Mouse (Mus musculus): ENCODE results near the gene Ush2a. TPM values are rescaled to one million over a fixed set of nuclear protein-coding genes. Genes with fewer than 3 reads are reported as not detected.

The Ush2a gene
- polyA plus RNA-seq, 1 experiment from 2014 or later, result 0.04 TPM

DNA sequence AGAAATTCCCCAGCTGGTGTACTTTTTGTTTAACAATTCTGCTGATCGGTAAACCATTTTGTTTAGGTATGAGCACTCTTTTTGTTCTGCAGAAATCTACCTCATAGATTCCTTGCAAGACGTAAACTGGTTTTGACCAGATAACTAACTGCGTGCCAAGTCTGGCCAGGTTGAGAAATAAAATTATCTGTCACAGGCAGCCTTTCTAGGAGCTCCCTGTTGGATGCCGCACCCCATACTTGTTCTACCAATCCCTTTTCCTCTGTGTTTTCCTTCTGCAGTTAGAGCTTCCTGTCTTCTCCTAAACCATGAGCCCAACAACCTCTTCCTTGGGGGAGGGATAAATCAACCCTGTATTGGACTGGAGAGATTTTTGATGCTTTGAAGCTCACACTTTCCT is 145.4 kb downstream of the Ush2a start:
- Histone ChIP-seq H3K9ac (no peak overlapping the region), H3K27me3 (no peaks in the 10 kb centered on the region; the same call in 1 of the 2 replicates), H3K4me3 (no peak overlapping the region), H3K36me3 (no peaks in the 10 kb centered on the region), H3K27ac (no peak overlapping the region), H3K4me1 (no peaks in the 10 kb centered on the region), H3K4me2 (replicated peaks) (no peak overlapping the region), H3K9me3 (no peaks in the 10 kb centered on the region)
- WGBS, result 89% methylated on average over 4 of the region's 4 CpGs
- no peak for ATAC-seq (ENCODE audit: low FRiP score, low read depth)

DNA sequence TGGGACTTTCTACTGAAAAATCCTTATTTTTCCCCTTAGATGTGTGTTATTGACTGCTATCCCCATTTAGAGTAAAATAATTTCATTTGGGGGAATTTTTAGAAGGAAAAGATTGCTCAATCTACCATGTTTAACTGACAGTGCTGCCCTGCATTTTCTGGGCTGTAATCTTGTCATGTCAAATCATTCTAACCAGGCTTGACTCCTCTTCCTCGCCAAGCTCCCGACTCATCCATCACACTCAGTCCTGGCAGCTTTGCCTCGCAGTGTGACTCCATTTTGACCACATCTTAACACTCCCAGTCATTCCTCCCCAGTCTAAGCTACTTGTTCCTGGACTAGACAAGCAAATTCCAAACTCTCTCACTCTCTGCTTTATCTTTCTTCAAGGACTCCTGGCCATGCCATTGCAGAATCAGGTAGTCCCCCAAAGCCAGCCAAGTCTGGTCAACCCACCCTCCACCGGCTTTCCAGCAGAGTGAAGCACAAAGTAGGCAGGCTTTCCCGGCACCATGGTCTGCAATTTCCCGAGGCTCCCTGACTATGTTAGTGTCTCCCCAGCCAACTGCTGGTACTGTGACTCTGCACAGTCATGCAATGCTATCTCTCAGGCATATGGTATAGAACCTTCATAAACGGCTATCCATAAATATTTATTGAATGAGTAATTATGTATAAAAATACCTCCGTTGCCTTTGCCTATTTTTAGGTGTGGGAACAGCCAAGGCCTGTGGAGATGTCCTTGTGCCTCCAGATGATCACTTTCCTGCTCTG is 146.0 kb downstream of the Ush2a start:
- 78% methylated on average over 8 of the region's 8 CpGs for WGBS
- Histone ChIP-seq H3K4me3 (no peak overlapping the region), H3K4me1 (no peaks in the 10 kb centered on the region), H3K4me2 (replicated peaks) (no peak overlapping the region), H3K9ac (no peak overlapping the region), H3K9me3 (no peaks in the 10 kb centered on the region), H3K27me3 (no peaks in the 10 kb centered on the region; the same call in 1 of the 2 replicates), H3K36me3 (no peaks in the 10 kb centered on the region), H3K27ac (no peak overlapping the region)
- no peak for ATAC-seq (ENCODE audit: low FRiP score, low read depth)

DNA sequence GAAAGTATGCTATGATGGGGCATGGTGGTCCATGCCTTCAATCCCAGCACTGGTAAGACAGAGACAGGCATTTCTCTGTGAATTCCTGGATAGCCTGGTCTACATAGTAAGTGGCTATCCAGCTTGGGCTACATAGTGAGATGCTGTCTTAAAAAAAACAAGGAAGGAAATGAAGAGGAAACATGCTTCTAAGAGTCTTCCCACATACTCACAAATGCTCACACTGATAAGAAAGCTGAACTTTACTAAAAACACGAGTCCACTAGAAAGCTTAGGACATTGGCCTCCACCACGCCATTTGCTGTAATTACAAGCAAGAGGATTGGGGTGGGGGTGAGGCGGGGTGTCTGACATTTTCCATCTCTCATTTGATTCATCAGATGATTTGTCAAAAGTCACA is 148.7 kb downstream of the Ush2a start:
- WGBS, result 86% methylated on average over 3 of the region's 3 CpGs
- no peak for ATAC-seq (ENCODE audit: low FRiP score, low read depth)
- no peak overlapping the region for H3K4me2 ChIP-seq (replicated peaks)

DNA sequence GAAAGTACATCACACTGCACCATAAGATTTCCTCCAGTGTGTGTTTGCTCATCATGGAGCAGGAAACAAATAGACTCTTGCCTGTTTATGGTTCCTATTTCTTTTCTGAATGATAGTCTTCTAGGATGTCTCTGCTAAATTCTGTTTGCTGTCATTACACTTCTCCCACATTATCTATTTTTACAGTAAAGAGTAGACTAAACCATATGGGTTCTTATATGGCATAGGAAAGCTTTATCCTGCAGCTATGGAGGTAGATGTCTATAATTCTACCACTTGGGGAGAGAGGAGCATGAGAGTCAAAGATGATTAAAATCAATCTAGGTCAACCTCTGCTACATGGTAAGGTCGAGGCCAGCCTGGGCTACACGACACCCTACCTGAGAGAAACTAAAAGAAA is 158.7 kb downstream of the Ush2a start:
- WGBS, result 78% methylated on average over 2 of the region's 2 CpGs
- Histone ChIP-seq H3K9ac (no peak overlapping the region), H3K27ac (no peak overlapping the region), H3K36me3 (no peaks in the 10 kb centered on the region), H3K4me3 (no peak overlapping the region), H3K9me3 (no peaks in the 10 kb centered on the region), H3K27me3 (no peaks in the 10 kb centered on the region), H3K4me2 (replicated peaks) (no peak overlapping the region), H3K4me1 (peaks cover 6% of the 10 kb centered on the region)
- ATAC-seq (ENCODE audit: low FRiP score, low read depth), result no peak

More for the DNA sequence above, 148.7 kb downstream of the Ush2a start:
- Histone ChIP-seq H3K36me3 (no peaks in the 10 kb centered on the region), H3K9ac (no peak overlapping the region), H3K4me1 (no peaks in the 10 kb centered on the region), H3K27me3 (no peaks in the 10 kb centered on the region; the same call in 1 of the 2 replicates), H3K4me3 (no peak overlapping the region), H3K27ac (no peak overlapping the region), H3K9me3 (no peaks in the 10 kb centered on the region)

DNA sequence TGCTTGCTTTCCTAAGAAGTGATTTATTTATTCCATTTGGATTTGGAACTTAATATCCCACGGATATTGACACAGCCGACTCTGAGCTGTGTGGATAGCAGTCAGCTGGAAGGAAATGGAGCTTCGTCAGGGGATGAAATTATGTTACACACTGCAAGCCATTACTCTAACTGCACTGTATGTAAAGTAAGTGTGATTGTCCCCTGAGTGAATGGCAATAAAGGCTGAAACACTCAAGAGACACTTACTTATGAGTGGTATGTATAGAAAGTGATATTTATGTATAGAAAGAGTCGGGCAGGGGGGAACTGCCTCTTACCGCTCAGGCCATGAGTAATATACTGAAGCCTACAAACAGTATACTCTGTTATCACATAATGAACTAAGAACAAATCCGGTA is 166.3 kb downstream of the Ush2a start:
- H3K27me3 ChIP-seq, result no peaks in the 10 kb centered on the region
- H3K4me2 ChIP-seq (replicated peaks), result no peak overlapping the region
- no peak overlapping the region for H3K4me3 ChIP-seq
- H3K27ac ChIP-seq, result no peak overlapping the region
- no peaks in the 10 kb centered on the region for H3K4me1 ChIP-seq
- no peaks in the 10 kb centered on the region for H3K36me3 ChIP-seq
- 68% methylated on average over 6 of the region's 6 CpGs for WGBS
- H3K9ac ChIP-seq, result no peak overlapping the region
- no peak for ATAC-seq (ENCODE audit: low FRiP score, low read depth)
- H3K9me3 ChIP-seq, result no peaks in the 10 kb centered on the region

DNA sequence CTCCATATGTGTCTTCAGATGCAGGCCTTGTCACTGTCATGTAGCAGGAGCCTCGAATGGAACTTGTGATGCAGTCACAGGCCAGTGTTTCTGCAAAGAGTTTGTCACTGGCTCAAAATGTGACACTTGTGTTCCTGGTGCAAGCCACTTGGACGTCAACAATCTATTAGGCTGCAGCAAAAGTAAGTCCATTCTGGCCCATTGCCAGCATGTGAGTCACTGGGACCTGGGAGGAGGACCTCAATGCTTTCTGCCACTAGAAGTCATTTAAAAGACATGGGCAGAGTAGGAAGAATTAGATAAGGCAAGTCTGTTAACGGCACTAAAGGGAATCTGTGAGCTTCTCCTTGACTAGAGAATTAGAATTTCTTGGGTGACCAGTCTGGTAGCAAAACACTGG is 168.9 kb downstream of the Ush2a start:
- Histone ChIP-seq H3K4me3 (no peak overlapping the region), H3K27me3 (no peaks in the 10 kb centered on the region), H3K4me2 (replicated peaks) (no peak overlapping the region), H3K27ac (no peak overlapping the region), H3K9me3 (no peaks in the 10 kb centered on the region), H3K4me1 (no peaks in the 10 kb centered on the region), H3K36me3 (no peaks in the 10 kb centered on the region), H3K9ac (no peak overlapping the region)
- 60% methylated on average over 3 of the region's 3 CpGs for WGBS
- ATAC-seq (ENCODE audit: low FRiP score, low read depth), result no peak

DNA sequence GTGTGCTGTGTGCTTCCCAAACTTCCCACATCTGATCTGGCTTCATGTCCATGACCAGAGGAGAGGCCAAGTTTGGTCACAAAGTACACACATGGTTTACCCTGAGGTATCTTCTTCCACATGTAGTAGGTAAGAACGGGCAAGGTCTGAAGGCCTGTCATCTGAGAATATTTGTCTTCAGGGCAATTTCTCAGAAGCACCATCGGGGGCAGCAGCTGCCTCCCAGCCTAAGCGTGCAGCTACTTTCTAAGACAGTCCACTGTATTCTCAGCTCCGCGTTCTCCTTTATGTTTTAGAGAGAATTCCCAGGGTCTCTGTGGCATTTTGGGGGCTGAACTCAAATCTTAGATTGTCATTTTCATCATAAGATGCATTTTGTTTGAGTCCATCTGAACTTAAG is 186.1 kb downstream of the Ush2a start:
- Histone ChIP-seq H3K9me3 (no peaks in the 10 kb centered on the region), H3K27ac (no peak overlapping the region), H3K4me3 (no peak overlapping the region), H3K36me3 (no peaks in the 10 kb centered on the region), H3K27me3 (no peaks in the 10 kb centered on the region; the same call in 1 of the 2 replicates), H3K4me2 (replicated peaks) (no peak overlapping the region), H3K4me1 (no peaks in the 10 kb centered on the region), H3K9ac (no peak overlapping the region)
- ATAC-seq (ENCODE audit: low FRiP score, low read depth), result no peak
- 69% methylated on average over 5 of the region's 5 CpGs for WGBS

DNA sequence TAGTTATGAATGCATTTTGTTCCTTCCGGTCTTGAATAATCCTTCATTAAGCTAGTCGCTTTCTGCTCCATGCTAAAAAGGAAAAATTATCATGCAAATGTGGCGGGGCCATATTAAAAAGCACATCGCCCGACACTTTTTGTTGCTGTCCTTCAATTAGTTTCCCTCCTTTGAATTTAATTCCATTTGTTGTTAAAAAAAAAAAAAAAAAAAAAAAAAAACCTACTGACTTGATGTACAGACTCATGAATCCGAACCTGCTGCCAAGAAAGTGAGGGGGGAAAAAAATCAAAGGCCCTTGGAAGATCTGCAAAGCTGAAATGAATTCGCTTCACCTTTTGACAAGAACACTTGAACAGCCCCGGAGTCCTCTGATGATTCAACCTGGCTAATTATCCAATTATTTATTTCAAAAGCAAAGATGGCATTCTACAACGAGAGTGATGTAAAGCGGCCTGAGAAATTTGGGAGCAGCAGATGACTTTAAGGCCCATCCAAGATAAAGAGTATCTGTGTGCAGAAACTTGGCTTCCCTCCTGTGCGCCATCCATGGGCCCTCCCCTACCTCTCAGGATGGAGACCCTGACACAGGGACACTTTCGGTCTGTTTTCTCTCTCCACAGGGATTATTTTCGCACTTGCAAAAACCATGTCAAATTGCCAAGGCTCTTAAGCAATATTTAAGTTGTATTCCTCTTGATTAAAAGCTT is 194.8 kb downstream of the Ush2a start:
- Histone ChIP-seq H3K9me3 (no peaks in the 10 kb centered on the region; the same call in 1 of the 2 replicates), H3K4me1 (peaks cover 17% of the 10 kb centered on the region)
- no peak for ATAC-seq (ENCODE audit: low FRiP score, low read depth)

DNA sequence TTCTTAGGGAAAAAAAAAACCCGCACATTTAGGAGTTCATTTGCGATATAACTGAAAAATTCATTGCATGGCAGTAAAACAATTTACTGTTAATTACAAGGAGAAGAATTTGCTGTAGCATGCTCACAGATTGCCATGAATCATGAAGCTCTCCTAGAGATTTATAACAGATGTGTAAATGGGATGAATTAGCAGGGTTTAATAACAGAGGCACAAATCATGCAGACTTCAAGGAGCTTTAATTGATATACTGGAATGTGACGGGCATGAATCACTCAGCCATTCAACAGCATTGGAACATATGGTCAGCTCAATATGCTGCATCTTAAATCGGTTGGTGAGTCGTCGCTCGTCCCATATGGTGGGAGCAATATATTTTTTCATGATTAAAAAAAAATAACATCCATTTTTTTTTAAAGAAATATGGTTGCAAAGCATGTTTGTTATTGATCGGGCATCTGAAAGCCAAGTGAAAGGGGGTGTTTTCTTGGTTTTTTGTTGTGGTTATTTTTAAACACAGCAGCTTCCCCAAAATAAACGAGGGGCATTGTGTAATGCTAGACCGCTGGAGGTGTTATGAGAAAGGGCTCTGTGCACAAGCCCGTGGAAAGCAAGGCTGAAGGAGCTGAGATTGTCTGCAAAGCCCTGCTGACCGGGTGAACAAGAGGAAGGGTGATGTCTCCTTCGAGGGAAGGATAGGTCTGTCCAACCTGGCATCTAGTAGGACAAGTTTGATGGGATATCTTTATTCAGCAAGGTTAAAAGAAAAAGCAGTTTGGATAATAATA is 195.6 kb downstream of the Ush2a start:
- no peak for ATAC-seq (ENCODE audit: low FRiP score, low read depth)
- Histone ChIP-seq H3K27ac (no peak overlapping the region), H3K4me2 (replicated peaks) (no peak overlapping the region), H3K27me3 (peaks cover 18% of the 10 kb centered on the region), H3K9me3 (no peaks in the 10 kb centered on the region; the same call in 1 of the 2 replicates), H3K4me3 (no peak overlapping the region), H3K4me1 (peaks cover 17% of the 10 kb centered on the region), H3K36me3 (no peaks in the 10 kb centered on the region), H3K9ac (no peak overlapping the region)
- WGBS, result 22% methylated on average over 13 of the region's 13 CpGs

More for the DNA sequence above, 194.8 kb downstream of the Ush2a start:
- 53% methylated on average over 13 of the region's 13 CpGs for WGBS
- peaks cover 18% of the 10 kb centered on the region for H3K27me3 ChIP-seq
- no peaks in the 10 kb centered on the region for H3K36me3 ChIP-seq
- H3K27ac ChIP-seq, result no peak overlapping the region
- no peak overlapping the region for H3K9ac ChIP-seq
- no peak overlapping the region for H3K4me2 ChIP-seq (replicated peaks)
- H3K4me3 ChIP-seq, result no peak overlapping the region

DNA sequence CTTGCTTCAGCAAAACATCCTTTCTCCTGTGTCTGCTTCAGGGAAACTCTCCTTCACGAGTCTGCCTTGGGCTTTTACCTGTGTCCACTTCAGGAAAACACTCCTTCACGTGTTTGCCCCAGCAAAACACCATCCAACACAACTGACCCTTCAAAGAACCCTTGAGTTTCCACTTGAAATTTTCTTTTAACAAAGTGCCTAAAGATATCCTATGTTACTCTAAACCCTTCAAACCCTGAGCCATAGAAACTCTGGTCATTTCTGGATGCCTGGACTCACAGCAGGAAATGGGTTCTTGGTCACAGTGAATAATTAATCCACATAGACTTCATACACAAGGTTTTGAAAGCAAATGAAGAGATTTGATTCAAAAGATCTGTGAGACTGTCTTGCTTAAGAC is 199.4 kb downstream of the Ush2a start:
- Histone ChIP-seq H3K9ac (no peak overlapping the region), H3K4me1 (peaks cover 17% of the 10 kb centered on the region), H3K4me3 (no peak overlapping the region), H3K36me3 (no peaks in the 10 kb centered on the region), H3K9me3 (no peaks in the 10 kb centered on the region; the same call in 1 of the 2 replicates), H3K27ac (no peak overlapping the region), H3K27me3 (peaks cover 15% of the 10 kb centered on the region), H3K4me2 (replicated peaks) (no peak overlapping the region)
- no peak for ATAC-seq (ENCODE audit: low FRiP score, low read depth)
- 84% methylated on average over 2 of the region's 2 CpGs for WGBS

DNA sequence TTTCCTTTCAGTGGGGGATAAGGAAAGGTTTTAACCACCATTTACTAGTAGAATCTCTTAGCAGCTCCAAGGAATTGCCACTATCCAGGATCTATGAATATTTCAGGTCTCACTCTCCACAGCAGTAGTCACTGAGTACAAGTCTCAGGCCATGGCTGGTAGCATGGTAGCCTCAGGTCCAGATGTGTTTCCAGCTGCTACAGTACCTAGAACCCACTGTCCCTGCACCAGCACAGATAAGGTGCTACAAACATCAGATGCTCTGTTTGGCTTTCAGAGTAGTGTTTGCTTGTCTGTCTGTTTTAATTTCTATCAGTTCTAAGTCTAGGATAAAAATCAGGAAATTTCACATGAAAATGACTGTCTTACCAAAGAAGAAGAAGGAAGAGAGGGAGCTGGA is 202.8 kb downstream of the Ush2a start:
- H3K4me1 ChIP-seq, result 0 out of 2 replicates have a peak, but pooled peaks cover 3% of the 10 kb centered on the region
- no peak for ATAC-seq (ENCODE audit: low FRiP score, low read depth)
- H3K9me3 ChIP-seq, result no peaks in the 10 kb centered on the region; the same call in 1 of the 2 replicates
- H3K4me3 ChIP-seq, result no peak overlapping the region
- no peak overlapping the region for H3K4me2 ChIP-seq (replicated peaks)
- H3K36me3 ChIP-seq, result no peaks in the 10 kb centered on the region
- H3K9ac ChIP-seq, result no peak overlapping the region
- peaks cover 1% of the 10 kb centered on the region; the same call in 1 of the 2 replicates for H3K27me3 ChIP-seq
- no peak overlapping the region for H3K27ac ChIP-seq

DNA sequence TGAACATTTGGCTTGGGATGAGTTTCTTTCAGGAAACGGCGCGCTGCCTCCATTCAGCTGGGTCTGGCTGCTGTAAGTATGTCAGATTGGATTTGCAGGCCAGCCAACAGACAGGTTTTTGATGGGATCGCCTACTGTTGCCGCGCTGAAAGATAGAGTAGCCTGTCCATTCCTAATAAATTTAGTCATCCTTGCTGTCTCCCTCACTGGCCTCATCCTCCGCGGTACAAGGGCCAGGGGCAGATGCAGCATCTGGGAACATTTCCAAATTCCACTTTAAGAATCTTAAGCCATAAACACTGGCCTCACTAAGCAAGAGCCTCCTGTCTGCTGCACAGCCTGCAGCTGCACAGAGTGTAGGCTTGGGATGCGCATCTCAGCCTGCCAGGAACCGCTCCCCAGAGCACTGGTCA is 206.6 kb downstream of the Ush2a start:
- H3K27ac ChIP-seq, result no peak overlapping the region
- no peaks in the 10 kb centered on the region for H3K27me3 ChIP-seq
- H3K9me3 ChIP-seq, result no peaks in the 10 kb centered on the region
- H3K4me2 ChIP-seq (replicated peaks), result no peak overlapping the region
- H3K4me1 ChIP-seq, result 0 out of 2 replicates have a peak, but pooled peaks cover 3% of the 10 kb centered on the region
- 70% methylated on average over 10 of the region's 10 CpGs for WGBS
- no peak overlapping the region for H3K4me3 ChIP-seq
- no peak overlapping the region for H3K9ac ChIP-seq
- ATAC-seq (ENCODE audit: low FRiP score, low read depth), result peak; percentile 77; the same call in 1 of the 2 replicates
- H3K36me3 ChIP-seq, result no peaks in the 10 kb centered on the region
